Mouse (Mus musculus) midbrain, embryonic 15.5 days (tissue): ENCODE measurements around the gene Hipk4. TPM values are rescaled to one million over a fixed set of nuclear protein-coding genes. Genes with fewer than 3 reads are reported as not detected.
"Not testable (repeated sequence)": the region's sequence is repeated elsewhere in the genome, so short reads cannot be mapped to it uniquely, and the experiment has no call there.

ENCODE experiments used
- ATAC-seq: fragments of 200-750 bp; cut with Nextera tagmentation; replicated peaks from 2 replicates; pipeline ENCODE4 v1.8.0; 2017; ENCODE audit warnings: moderate TSS enrichment
- H3K27ac ChIP-seq: fragments of 300-500 bp; sonication (generic); 2 replicates; pipeline ENCODE4 v1.5.1; 2015; ENCODE audit warnings: mild to moderate bottlenecking, inconsistent platforms
- H3K27me3 ChIP-seq: fragments of 300-500 bp; sonication (generic); replicated peaks from 2 replicates; pipeline ENCODE4 v1.6.1; 2015; ENCODE audit warnings: inconsistent platforms
- H3K36me3 ChIP-seq: fragments of 300-500 bp; sonication (generic); replicated peaks from 2 replicates; pipeline ENCODE4 v1.6.1; 2015; ENCODE audit warnings: inconsistent platforms
- H3K4me1 ChIP-seq: fragments of 300-500 bp; sonication (generic); 2 replicates; pipeline ENCODE4 v1.6.1; 2015; ENCODE audit warnings: inconsistent platforms
- H3K4me2 ChIP-seq: fragments of 300-500 bp; sonication (generic); 2 replicates; pipeline ENCODE4 v1.6.1; 2015; ENCODE audit warnings: inconsistent platforms, mild to moderate bottlenecking, moderate library complexity
- H3K4me3 ChIP-seq: fragments of 300-500 bp; sonication (generic); 2 replicates; pipeline ENCODE4 v1.5.1; 2015; ENCODE audit warnings: mild to moderate bottlenecking, inconsistent platforms
- H3K9ac ChIP-seq: fragments of 300-500 bp; sonication (generic); 2 replicates; pipeline ENCODE4 v1.6.1; 2015; ENCODE audit warnings: mild to moderate bottlenecking, inconsistent platforms
- H3K9me3 ChIP-seq: fragments of 300-500 bp; sonication (generic); 2 replicates; pipeline ENCODE4 v1.6.1; 2016; ENCODE audit warnings: inconsistent platforms
- WGBS: fragments of 180-500 bp; shearing (Covaris S2); methylation state at CpG from one replicate; pipeline ENCODE4 v1.1.7; 2015; ENCODE audit warnings: mixed read lengths; 5-methylcytosine and 5-hydroxymethylcytosine counted together
- polyA plus RNA-seq: library from polyadenylated mRNA; unstranded; fragments of >200 nt; fragmentation: Nextera tagmentation; extraction: Ambion mirVana; gene quantifications from 2 replicates; pipeline ENCODE4 v1.2.1, GENCODE M21; 2015

Gene Hipk4
- polyA plus RNA-seq, 1 experiment from 2014 or later: 0.99 TPM

DNA sequence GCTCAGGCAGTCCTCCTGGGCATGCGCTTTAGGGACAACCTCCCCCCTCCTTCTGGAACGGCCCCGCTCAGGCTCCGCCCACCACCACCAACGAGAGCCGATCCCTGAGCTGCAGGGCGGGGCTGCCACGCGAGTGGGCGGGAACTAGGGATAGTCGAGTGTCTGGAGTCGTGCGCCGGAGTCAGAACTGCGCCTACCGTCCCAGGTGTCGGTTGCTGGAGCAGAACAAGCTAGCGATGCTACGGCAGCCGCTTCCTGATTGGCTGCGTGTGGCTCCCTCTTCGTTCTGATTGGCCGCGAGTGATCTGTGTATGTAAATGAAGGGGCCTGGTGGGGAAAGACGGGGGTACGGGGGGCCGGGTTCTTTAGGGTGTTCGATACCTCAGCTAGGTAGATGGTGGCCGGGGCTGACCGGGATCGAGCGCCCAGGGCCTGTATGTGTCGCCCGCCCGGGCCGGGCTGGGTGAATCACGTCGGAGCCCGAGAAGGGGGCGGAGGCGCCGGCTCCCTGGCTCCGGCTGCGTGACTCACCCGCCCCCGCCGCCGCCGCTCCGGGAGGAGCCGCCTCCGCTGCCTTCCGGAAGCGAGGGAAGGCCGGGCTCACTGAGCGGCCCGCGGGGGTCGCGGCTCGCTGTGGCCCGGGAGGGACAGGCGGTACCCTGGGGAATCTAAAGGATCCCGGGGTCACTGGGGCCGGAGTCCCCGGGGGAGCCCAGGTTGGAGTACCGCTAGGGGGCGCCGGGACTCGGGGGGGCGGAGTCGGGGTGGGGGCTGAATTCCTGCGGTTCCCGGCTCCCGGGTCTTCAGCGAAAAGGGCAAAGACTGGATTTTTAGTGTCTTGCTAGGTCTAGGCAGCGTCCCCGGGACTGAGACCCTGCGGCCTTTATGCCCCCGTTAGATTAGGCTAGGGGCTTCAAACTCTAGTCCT lies 36.0 kb upstream of the Hipk4 start, which contains the start of gene Sertad1:
Sertad1 (plus strand) TSS at position 141 of the 928 bp plus-strand sequence.
- Histone ChIP-seq H3K27me3 (peaks cover 8% of the 10 kb centered on the region; the same call in 1 of the 2 replicates), H3K36me3 (no peaks in the 10 kb centered on the region), H3K4me3 (peak within 1 kb of the TSS; percentile 68), H3K9me3 (no peaks in the 10 kb centered on the region), H3K4me1 (peaks cover 14% of the 10 kb centered on the region), H3K27ac (peak within 1 kb of the TSS; percentile 85), H3K9ac (peak within 1 kb of the TSS; percentile 64), H3K4me2 (peak within 1 kb of the TSS; percentile 64)
- under 1% methylated on average over 79 of the region's 80 CpGs for WGBS
- ATAC-seq: peak; percentile 98

DNA sequence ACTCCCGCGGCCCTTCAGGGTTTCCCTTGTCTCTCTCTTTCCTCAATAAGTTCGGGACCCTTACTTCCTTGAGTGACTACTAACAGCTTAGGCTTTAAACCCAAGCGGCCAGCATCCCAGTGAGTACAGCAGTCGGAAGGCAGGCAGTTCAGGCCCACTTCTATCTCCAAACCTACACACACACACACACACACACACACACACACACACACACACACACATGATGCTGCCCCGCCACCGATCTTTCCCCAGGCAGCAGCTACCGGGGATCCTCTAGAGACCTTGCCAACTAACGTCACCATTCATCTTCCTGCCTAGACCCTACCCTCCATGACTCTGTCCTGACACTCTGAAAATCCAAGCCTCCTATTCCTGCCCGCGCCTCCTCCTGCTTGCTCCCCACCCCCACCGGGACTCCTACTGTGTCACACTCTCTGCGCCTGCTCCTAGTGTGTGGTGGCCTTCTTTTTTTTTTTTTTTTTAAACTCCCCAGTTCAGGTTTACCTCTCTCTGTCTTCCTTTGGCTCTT lies 35.3 kb upstream of the Hipk4 start:
- Histone ChIP-seq H3K4me2 (peak overlapping the region; percentile 64), H3K36me3 (no peaks in the 10 kb centered on the region), H3K9ac (peak overlapping the region; percentile 64), H3K4me1 (peaks cover 14% of the 10 kb centered on the region), H3K27me3 (peaks cover 8% of the 10 kb centered on the region; the same call in 1 of the 2 replicates), H3K9me3 (no peaks in the 10 kb centered on the region), H3K4me3 (peak overlapping the region; percentile 68), H3K27ac (peak overlapping the region; percentile 85)
- ATAC-seq: no peak
- WGBS: 6% methylated on average over 13 of the region's 13 CpGs

DNA sequence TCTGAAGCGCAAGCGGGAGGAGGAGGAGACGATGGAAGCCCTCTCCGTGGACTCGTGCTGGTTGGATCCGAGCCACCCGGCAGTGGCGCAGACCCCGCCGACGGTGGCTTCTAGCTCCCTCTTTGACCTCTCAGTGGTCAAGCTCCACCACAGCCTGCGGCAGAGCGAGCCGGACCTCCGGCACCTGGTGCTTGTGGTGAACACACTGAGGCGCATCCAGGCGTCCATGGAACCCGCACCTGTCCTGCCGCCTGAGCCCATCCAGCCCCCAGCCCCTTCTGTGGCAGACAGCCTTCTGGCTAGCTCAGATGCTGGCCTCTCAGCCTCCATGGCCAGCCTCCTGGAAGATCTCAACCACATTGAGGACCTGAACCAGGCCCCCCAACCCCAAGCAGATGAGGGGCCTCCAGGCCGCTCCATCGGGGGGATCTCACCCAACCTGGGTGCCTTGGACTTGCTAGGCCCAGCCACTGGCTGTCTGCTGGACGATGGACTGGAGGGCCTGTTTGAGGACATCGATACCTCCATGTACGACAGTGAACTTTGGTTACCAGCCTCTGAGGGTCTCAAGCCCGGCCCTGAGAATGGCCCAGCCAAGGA lies 33.7 kb upstream of the Hipk4 start:
- Histone ChIP-seq H3K27ac (no peak overlapping the region), H3K4me2 (no peak overlapping the region), H3K36me3 (no peaks in the 10 kb centered on the region), H3K9me3 (no peaks in the 10 kb centered on the region), H3K9ac (no peak overlapping the region), H3K4me1 (peaks cover 14% of the 10 kb centered on the region), H3K27me3 (peaks cover 8% of the 10 kb centered on the region; the same call in 1 of the 2 replicates), H3K4me3 (no peak overlapping the region)
- 91% methylated on average over 25 of the region's 25 CpGs for WGBS
- no peak for ATAC-seq

DNA sequence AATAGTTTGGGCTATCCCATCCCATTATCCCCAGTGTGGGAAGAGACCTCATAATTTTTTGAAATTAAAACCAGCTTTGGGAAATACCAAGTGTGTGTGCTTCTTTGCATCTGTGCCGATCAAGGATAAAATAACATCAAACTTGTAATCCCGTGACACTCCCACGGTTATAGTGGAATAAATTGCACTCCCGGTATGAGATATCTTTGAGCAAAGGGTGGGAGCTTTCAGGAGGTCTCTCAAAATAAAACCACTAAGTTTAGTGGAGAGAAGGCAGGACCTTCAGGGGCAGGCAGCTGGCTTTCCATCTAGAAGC lies 32.9 kb upstream of the Hipk4 start:
- Histone ChIP-seq H3K9me3 (no peaks in the 10 kb centered on the region), H3K27ac (peak overlapping the region; percentile 44), H3K36me3 (no peaks in the 10 kb centered on the region), H3K4me3 (peak overlapping the region; percentile 24), H3K4me2 (peak overlapping the region; percentile 47), H3K27me3 (peaks cover 8% of the 10 kb centered on the region; the same call in 1 of the 2 replicates), H3K4me1 (peaks cover 14% of the 10 kb centered on the region), H3K9ac (no peak overlapping the region)
- ATAC-seq: no peak
- WGBS: 43% methylated on average over 4 of the region's 4 CpGs

DNA sequence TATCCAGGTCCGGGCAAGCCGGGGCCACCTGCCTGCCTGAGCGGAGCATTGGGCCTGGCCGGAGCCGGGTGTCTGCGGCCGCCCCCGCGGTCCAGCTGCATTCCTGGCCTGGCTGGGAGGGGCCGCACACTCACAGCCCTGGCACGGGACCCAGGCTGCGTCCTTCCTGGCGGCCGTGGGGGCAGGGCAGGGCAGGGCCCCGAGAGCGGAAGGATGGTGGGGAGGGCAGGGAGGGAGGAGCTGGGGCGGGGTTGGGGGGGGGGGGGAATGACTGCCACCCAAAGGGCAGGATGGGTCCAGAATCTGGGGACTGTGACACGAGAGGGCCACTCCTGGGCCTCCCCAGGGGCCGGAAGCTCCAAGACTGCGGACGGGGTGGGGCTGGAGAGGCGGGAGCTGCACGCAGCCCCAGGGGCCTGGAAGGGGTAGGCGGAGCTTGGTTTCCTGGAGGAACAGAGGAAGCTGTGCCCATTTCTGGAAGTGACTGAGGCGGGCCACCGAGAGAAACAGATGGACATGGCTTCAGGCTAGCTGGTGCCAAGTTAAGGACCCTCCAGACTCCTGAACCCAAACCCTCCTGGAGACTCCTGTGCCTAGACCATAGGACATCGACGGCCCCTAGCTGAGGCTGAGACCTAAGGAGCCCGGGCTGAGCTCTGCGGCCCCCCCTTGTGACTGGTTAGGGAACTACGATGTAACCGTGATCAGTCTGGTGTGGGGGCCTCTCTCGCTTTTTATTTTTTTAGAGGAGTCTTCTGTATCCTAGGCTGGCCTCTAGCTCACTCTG lies 32.3 kb upstream of the Hipk4 start:
- no peaks in the 10 kb centered on the region for H3K36me3 ChIP-seq
- H3K9me3 ChIP-seq: no peaks in the 10 kb centered on the region
- ATAC-seq: no peak
- H3K4me3 ChIP-seq: peak overlapping the region; percentile 24
- peak overlapping the region; percentile 44 for H3K27ac ChIP-seq
- peak overlapping the region; percentile 47 for H3K4me2 ChIP-seq
- 3% methylated on average over 32 of the region's 33 CpGs for WGBS
- peaks cover 8% of the 10 kb centered on the region; the same call in 1 of the 2 replicates for H3K27me3 ChIP-seq
- no peak overlapping the region for H3K9ac ChIP-seq
- peaks cover 14% of the 10 kb centered on the region for H3K4me1 ChIP-seq

DNA sequence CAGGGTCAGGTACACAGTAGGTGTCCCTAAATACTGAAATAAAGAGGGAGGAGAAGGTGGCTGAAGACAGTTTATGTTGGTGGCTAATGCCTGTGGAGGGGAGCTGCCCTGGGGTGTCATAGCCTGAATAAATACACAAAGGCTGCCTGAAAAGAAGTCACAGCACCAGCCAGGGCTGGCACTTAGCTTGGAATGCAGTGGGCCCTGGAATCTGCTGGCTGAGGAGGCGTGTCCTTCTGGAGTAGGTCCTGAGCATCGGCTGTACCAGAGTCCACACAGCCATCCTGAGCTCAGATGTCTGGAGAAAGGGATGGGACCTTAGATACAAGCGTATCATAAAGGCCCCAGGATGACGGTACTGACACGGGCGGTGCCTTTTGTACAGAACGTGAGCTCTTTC lies 31.2 kb upstream of the Hipk4 start:
- no peak overlapping the region for H3K4me3 ChIP-seq
- no peaks in the 10 kb centered on the region for H3K9me3 ChIP-seq
- H3K27me3 ChIP-seq: peaks cover 8% of the 10 kb centered on the region; the same call in 1 of the 2 replicates
- no peaks in the 10 kb centered on the region for H3K36me3 ChIP-seq
- peaks cover 11% of the 10 kb centered on the region for H3K4me1 ChIP-seq
- ATAC-seq: no peak
- WGBS: 78% methylated on average over 7 of the region's 7 CpGs
- H3K9ac ChIP-seq: no peak overlapping the region
- H3K4me2 ChIP-seq: no peak overlapping the region
- H3K27ac ChIP-seq: no peak overlapping the region

DNA sequence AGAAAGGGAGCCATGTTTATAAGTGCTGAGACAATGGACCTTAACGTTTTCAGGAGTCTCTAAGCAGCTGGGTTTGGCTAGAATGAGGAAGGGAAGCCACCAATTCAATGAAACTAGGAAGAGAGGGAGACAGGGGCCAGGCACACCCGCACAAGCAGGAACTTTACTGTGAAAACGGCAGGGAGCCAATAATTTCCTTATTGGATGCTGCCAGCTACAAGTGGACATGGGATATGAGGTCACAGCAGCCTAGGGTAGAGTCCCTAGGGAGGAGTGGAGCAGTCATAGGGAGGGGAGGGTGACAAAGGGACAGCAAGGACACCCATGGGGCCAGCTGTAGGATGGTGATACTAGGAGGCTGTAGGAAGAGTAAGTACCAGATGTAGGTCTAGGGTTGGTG lies 30.0 kb upstream of the Hipk4 start:
- Histone ChIP-seq H3K4me2 (no peak overlapping the region), H3K36me3 (no peaks in the 10 kb centered on the region), H3K9me3 (no peaks in the 10 kb centered on the region), H3K9ac (no peak overlapping the region), H3K4me3 (no peak overlapping the region), H3K27ac (no peak overlapping the region), H3K4me1 (peaks cover 6% of the 10 kb centered on the region; the same call in 1 of the 2 replicates), H3K27me3 (peaks cover 8% of the 10 kb centered on the region; the same call in 1 of the 2 replicates)
- no peak for ATAC-seq
- whole genome bisulfite sequencing: 69% methylated on average over 3 of the region's 3 CpGs

DNA sequence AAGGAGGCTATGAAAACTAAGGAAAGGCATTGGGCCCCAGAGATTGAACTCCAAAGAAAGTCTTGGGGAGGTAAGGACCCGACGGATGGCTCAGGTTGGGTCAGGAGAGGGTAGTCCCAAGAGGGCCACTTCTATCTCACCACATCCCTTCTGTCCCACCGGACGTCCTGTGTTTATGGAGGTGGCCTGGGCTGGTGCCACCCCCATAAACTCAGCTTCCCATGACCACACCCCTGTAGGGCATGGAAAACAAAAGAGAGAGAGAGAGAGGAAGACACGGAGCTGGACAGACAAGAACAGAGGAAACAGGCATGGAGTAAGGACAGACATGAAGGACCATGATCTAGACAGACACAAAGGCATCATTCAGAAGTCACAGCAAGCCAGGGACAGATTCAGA lies 29.6 kb upstream of the Hipk4 start:
- no peaks in the 10 kb centered on the region for H3K36me3 ChIP-seq
- H3K9ac ChIP-seq: no peak overlapping the region
- no peak overlapping the region for H3K4me3 ChIP-seq
- 89% methylated on average over 5 of the region's 5 CpGs for WGBS
- H3K4me2 ChIP-seq: no peak overlapping the region
- no peak overlapping the region for H3K27ac ChIP-seq
- peaks cover 8% of the 10 kb centered on the region; the same call in 1 of the 2 replicates for H3K27me3 ChIP-seq
- peaks cover 6% of the 10 kb centered on the region; the same call in 1 of the 2 replicates for H3K4me1 ChIP-seq
- no peaks in the 10 kb centered on the region for H3K9me3 ChIP-seq
- no peak for ATAC-seq

DNA sequence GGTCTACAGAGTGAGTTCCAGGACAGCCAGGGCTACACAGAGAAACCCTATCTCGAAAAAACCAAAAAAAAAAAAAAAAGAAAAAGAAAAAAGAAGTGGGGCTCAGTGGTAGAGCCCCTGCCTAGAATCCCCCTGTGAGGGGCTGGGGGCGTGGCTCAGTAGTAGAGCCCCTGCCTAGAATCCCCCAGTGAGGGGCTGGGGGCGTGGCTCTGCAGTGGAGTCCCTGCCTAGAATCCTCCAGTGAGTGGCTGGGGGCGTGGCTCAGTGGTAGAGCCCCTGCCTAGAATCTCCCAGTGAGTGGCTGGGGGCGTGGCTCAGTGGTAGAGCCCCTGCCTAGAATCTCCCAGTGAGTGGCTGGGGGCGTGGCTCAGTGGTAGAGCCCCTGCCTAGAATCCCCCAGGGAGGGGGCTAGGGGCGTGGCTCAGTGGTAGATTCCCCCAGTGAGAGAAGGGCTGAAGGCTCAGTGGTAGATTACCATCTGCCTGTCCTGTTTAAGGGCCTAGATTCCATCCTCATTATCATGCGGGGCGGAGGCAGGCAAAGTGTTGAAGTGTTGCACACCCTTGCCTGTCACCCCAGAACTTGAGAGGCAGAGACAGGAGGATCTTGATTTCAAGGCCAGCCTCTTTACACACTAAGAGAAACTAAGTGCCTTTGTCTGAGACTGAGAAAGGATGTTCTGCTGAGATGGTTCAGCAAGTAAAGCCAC lies 28.3 kb upstream of the Hipk4 start:
- not testable (repeated sequence) for ATAC-seq

DNA sequence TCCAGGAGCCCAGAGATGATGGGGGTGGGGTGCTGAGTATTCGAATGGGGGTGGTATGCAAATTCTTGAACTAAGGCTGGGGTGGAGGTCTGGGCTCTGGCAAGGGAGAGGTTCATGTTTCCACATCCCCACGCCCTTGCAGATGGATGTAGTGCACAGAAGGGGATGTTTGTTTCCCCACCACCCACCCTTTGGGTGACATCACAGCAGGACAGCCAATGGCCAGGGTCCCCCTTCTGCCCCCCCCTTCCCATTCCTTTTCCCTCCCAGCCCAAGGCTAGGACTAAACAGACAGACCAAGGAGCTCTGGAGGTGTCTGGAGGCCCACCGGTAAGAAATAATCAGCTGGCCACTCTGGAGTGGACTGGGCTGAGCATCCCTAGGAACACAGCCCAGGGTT lies 24.0 kb upstream of the Hipk4 start, which contains the start of gene Prx:
Prx (plus strand) TSS at position 289 of the 400 bp plus-strand sequence.
- ATAC-seq: no peak
- H3K27me3 ChIP-seq: no peaks in the 10 kb centered on the region
- H3K27ac ChIP-seq: no peak within 1 kb of the TSS
- no peak within 1 kb of the TSS for H3K4me3 ChIP-seq
- H3K4me1 ChIP-seq: no peaks in the 10 kb centered on the region
- H3K36me3 ChIP-seq: no peaks in the 10 kb centered on the region
- 67% methylated on average over 3 of the region's 3 CpGs for WGBS
- no peaks in the 10 kb centered on the region for H3K9me3 ChIP-seq
- no peak within 1 kb of the TSS for H3K4me2 ChIP-seq
- no peak within 1 kb of the TSS for H3K9ac ChIP-seq

More for the DNA sequence above, 28.3 kb upstream of the Hipk4 start:
- H3K27me3 ChIP-seq, H3K36me3 ChIP-seq, H3K9me3 ChIP-seq, H3K9ac ChIP-seq, H3K27ac ChIP-seq, H3K4me1 ChIP-seq, H3K4me2 ChIP-seq, H3K4me3 ChIP-seq: not testable (repeated sequence)
- 92% methylated on average over 9 of the region's 9 CpGs for WGBS

DNA sequence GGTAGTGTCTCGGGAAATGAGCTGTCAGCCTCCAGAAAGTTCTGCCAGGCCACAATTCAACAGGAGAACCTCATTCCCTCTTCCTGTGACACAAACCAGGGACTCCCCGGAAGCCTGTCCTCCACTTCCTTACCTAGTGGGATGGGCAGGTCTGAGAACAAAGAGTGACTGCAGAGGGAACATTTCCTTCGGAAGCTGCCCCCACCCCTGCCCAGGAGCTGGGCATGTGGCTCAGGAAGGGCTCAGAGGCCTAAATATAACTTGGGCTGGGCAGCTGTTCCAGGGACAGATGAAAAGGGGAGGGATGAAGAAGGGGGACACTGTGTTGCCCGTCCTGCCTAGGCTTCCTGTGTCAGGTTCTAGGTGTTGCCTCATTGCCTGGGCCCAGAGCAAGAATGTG lies 21.4 kb upstream of the Hipk4 start:
- Histone ChIP-seq H3K27me3 (no peaks in the 10 kb centered on the region), H3K4me2 (no peak overlapping the region), H3K4me3 (no peak overlapping the region), H3K9me3 (no peaks in the 10 kb centered on the region), H3K27ac (no peak overlapping the region), H3K36me3 (no peaks in the 10 kb centered on the region), H3K4me1 (no peaks in the 10 kb centered on the region), H3K9ac (no peak overlapping the region)
- 75% methylated on average over 4 of the region's 4 CpGs for WGBS
- no peak for ATAC-seq
